Mouse (Mus musculus) urinary bladder, postnatal 14 days (tissue): ENCODE data around the gene S1pr2.
"Not testable (repeated sequence)": the region's sequence is repeated elsewhere in the genome, so short reads cannot be mapped to it uniquely, and the experiment has no call there.

ENCODE experiments used
- DNase-seq: peaks from one replicate; pipeline ENCODE4 v3.0.0; 2021; ENCODE audit warnings: low spot score

S1pr2 gene

GRCm38 (mm10) chr9:21000811-21001210, 24.2 kb upstream of the S1pr2 start:
- DNase-seq, result no peak

- not testable (repeated sequence) for DNase-seq
Observed at GRCm38 (mm10) chr9:20998337-20998736, 21.8 kb upstream of the S1pr2 start.

GRCm38 (mm10) chr9:20997065-20997464, 20.5 kb upstream of the S1pr2 start:
- no peak for DNase-seq

GRCm38 (mm10) chr9:20995069-20995468, 18.5 kb upstream of the S1pr2 start:
- no peak for DNase-seq

GRCm38 (mm10) chr9:20993165-20993898, 16.8 kb upstream of the S1pr2 start:
- no peak for DNase-seq

- no peak for DNase-seq
Observed at GRCm38 (mm10) chr9:20991587-20991986, 15.0 kb upstream of the S1pr2 start.

- DNase-seq, result peak; percentile 62
Observed at GRCm38 (mm10) chr9:20990861-20991260, 14.3 kb upstream of the S1pr2 start.

- no peak for DNase-seq
Observed at GRCm38 (mm10) chr9:20987953-20988352, 11.4 kb upstream of the S1pr2 start.

- peak; percentile 67 for DNase-seq
Observed at GRCm38 (mm10) chr9:20986952-20987686, 10.5 kb upstream of the S1pr2 start.

- DNase-seq, result no peak
Observed at GRCm38 (mm10) chr9:20983169-20983568, 6.6 kb upstream of the S1pr2 start.

- DNase-seq, result no peak
Observed at GRCm38 (mm10) chr9:20982171-20982570, 5.6 kb upstream of the S1pr2 start.

GRCm38 (mm10) chr9:20979769-20980168, 3.2 kb upstream of the S1pr2 start:
- no peak for DNase-seq

- DNase-seq, result no peak
Observed at GRCm38 (mm10) chr9:20979181-20979580, 2.6 kb upstream of the S1pr2 start.

- DNase-seq, result no peak
Observed at GRCm38 (mm10) chr9:20978409-20979095, 2.0 kb upstream of the S1pr2 start.

GRCm38 (mm10) chr9:20976961-20977689, 544 bp upstream of the S1pr2 start:
- DNase-seq, result no peak

- DNase-seq, result peak; percentile 60
Observed at GRCm38 (mm10) chr9:20975431-20976215, 958 bp downstream of the S1pr2 start.

GRCm38 (mm10) chr9:20973682-20974075, 2.9 kb downstream of the S1pr2 start:
- peak; percentile 21 for DNase-seq

- DNase-seq, result no peak
Observed at GRCm38 (mm10) chr9:20973001-20973681, 3.4 kb downstream of the S1pr2 start.

- peak; percentile 69 for DNase-seq
Observed at GRCm38 (mm10) chr9:20972141-20972992, 4.2 kb downstream of the S1pr2 start.

- DNase-seq, result peak; percentile 24
Observed at GRCm38 (mm10) chr9:20971751-20972140, 4.8 kb downstream of the S1pr2 start.
